Mouse (Mus musculus): ENCODE measurements around the gene Grb10. TPM values are rescaled to one million over a fixed set of nuclear protein-coding genes. Genes with fewer than 3 reads are reported as not detected.
A peak's percentile ranks its signal among the peaks of the same experiment; 100 is the strongest.

The Grb10 gene
- polyA plus RNA-seq, 1 experiment from 2014 or later: 352 TPM

DNA sequence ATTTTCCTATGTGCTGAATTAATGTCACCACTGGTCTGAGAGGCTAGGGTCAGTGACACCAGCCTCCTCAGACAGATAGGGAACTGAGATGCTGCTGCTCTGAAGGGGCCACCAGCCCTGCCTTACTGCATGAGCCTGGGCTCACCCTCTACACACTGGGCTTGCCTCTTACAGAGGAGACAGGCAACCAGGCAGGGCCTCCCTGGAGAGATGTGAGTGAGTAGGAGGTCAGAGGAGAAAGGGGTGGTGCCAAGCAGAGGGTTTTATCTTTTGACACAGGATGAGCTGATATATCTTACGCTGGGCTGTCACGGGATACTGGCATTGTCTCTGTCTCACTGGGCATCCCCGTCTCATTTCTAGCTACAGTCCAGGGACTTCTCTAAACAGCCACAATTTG is 74.9 kb downstream of the Grb10 start:
- WGBS: 62% methylated on average over 3 of the region's 3 CpGs
- ATAC-seq (ENCODE audit: low FRiP score, low read depth): no peak
- no peaks in the 10 kb centered on the region for H3K9me3 ChIP-seq
- H3K4me3 ChIP-seq: no peak overlapping the region
- peak overlapping the region; percentile 50; the same call in 1 of the 2 replicates for H3K27ac ChIP-seq (replicated peaks)
- peaks cover 7% of the 10 kb centered on the region for H3K4me1 ChIP-seq
- peaks cover 8% of the 10 kb centered on the region; the same call in 1 of the 2 replicates for H3K36me3 ChIP-seq
- no peak overlapping the region for H3K9ac ChIP-seq (replicated peaks)
- no peaks in the 10 kb centered on the region for H3K27me3 ChIP-seq
- no peak overlapping the region for H3K4me2 ChIP-seq (replicated peaks)

GRCm38 (mm10) chr11:11963065-11963464 is 75.4 kb downstream of the Grb10 start:
- Histone ChIP-seq H3K9me3 (no peaks in the 10 kb centered on the region), H3K4me2 (replicated peaks) (no peak overlapping the region), H3K4me1 (peaks cover 7% of the 10 kb centered on the region), H3K4me3 (no peak overlapping the region), H3K27me3 (no peaks in the 10 kb centered on the region), H3K27ac (replicated peaks) (no peak overlapping the region), H3K36me3 (peaks cover 8% of the 10 kb centered on the region; the same call in 1 of the 2 replicates), H3K9ac (replicated peaks) (no peak overlapping the region)
- no peak for ATAC-seq (ENCODE audit: low FRiP score, low read depth)
- WGBS: 84% methylated on average over 2 of the region's 2 CpGs

DNA sequence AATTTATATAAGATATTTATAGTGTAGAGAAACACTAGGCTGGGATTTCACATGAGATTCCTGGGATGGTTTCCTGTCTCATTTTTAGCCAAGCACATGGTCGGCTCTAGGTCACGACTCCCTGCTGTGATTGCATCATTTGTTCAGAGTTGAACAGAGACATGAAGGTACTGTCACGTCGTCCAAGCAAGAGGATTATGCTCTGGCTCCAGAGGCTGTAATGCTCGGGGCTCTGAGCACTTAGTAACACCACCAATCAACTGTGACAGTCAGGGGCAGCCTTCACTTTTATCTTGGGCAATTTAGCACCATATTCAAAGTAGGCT is 75.9 kb downstream of the Grb10 start:
- peaks cover 7% of the 10 kb centered on the region for H3K4me1 ChIP-seq
- ATAC-seq (ENCODE audit: low FRiP score, low read depth): 0 out of 2 replicates have a peak, but pooled peaks have one; percentile 53
- H3K9ac ChIP-seq (replicated peaks): no peak overlapping the region
- 12% methylated on average over 5 of the region's 5 CpGs for WGBS
- H3K4me3 ChIP-seq: no peak overlapping the region
- no peak overlapping the region for H3K27ac ChIP-seq (replicated peaks)
- H3K27me3 ChIP-seq: no peaks in the 10 kb centered on the region
- H3K4me2 ChIP-seq (replicated peaks): no peak overlapping the region
- peaks cover 8% of the 10 kb centered on the region; the same call in 1 of the 2 replicates for H3K36me3 ChIP-seq
- H3K9me3 ChIP-seq: no peaks in the 10 kb centered on the region

GRCm38 (mm10) chr11:11961917-11962628 is 76.4 kb downstream of the Grb10 start:
- no peak for ATAC-seq (ENCODE audit: low FRiP score, low read depth)
- H3K36me3 ChIP-seq: peaks cover 8% of the 10 kb centered on the region; the same call in 1 of the 2 replicates
- WGBS: 85% methylated on average over 5 of the region's 5 CpGs
- no peaks in the 10 kb centered on the region for H3K27me3 ChIP-seq
- H3K4me1 ChIP-seq: peaks cover 7% of the 10 kb centered on the region
- H3K4me3 ChIP-seq: no peak overlapping the region
- H3K27ac ChIP-seq (replicated peaks): peak overlapping the region; percentile 42; the same call in 1 of the 2 replicates
- H3K9ac ChIP-seq (replicated peaks): no peak overlapping the region
- H3K9me3 ChIP-seq: no peaks in the 10 kb centered on the region
- H3K4me2 ChIP-seq (replicated peaks): no peak overlapping the region

- H3K27me3 ChIP-seq: no peaks in the 10 kb centered on the region
- no peak overlapping the region for H3K4me2 ChIP-seq (replicated peaks)
- WGBS: 43% methylated on average over 5 of the region's 5 CpGs
- no peak for ATAC-seq (ENCODE audit: low FRiP score, low read depth)
- H3K9me3 ChIP-seq: no peaks in the 10 kb centered on the region
- H3K36me3 ChIP-seq: peaks cover 4% of the 10 kb centered on the region; the same call in 1 of the 2 replicates
- no peak overlapping the region for H3K4me3 ChIP-seq
- peaks cover 7% of the 10 kb centered on the region for H3K4me1 ChIP-seq
- H3K9ac ChIP-seq (replicated peaks): no peak overlapping the region
- no peak overlapping the region for H3K27ac ChIP-seq (replicated peaks)
These were observed 77.6 kb downstream of the Grb10 start for GRCm38 (mm10) chr11:11960858-11961257.

DNA sequence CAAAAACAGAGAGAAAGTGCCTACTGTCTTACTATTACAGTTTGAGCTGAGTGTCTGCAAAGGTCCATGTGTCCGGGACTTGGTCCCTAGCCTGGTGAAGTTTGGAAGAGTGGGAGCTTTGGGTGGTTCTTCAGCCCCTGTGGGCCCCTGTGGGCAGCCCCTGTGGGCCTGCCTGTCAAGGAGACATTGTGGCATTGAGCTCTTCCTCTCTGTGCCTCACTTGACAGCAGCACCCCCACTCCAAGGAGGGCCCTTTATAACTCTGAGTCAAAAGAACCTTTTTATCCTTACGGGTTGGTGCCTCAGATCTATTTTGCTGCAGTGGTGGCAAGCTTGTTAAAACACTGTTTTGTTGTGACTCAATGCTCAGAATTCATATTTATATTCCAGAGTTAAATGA is 78.3 kb downstream of the Grb10 start:
- Histone ChIP-seq H3K4me1 (peaks cover 12% of the 10 kb centered on the region), H3K4me3 (no peak overlapping the region), H3K36me3 (peaks cover 4% of the 10 kb centered on the region; the same call in 1 of the 2 replicates), H3K27me3 (no peaks in the 10 kb centered on the region), H3K9me3 (no peaks in the 10 kb centered on the region), H3K27ac (replicated peaks) (no peak overlapping the region), H3K9ac (replicated peaks) (no peak overlapping the region), H3K4me2 (replicated peaks) (no peak overlapping the region)
- WGBS: 71% methylated on average over 2 of the region's 2 CpGs
- ATAC-seq (ENCODE audit: low FRiP score, low read depth): no peak

- Histone ChIP-seq H3K36me3 (0 out of 2 replicates have a peak, but pooled peaks cover 7% of the 10 kb centered on the region), H3K9ac (replicated peaks) (no peak overlapping the region), H3K4me1 (peaks cover 11% of the 10 kb centered on the region), H3K27ac (replicated peaks) (no peak overlapping the region), H3K4me2 (replicated peaks) (no peak overlapping the region), H3K27me3 (no peaks in the 10 kb centered on the region), H3K9me3 (no peaks in the 10 kb centered on the region), H3K4me3 (no peak overlapping the region)
- no peak for ATAC-seq (ENCODE audit: low FRiP score, low read depth)
- 94% methylated on average over 2 of the region's 2 CpGs for WGBS
These were observed 80.0 kb downstream of the Grb10 start for GRCm38 (mm10) chr11:11958479-11958878.

DNA sequence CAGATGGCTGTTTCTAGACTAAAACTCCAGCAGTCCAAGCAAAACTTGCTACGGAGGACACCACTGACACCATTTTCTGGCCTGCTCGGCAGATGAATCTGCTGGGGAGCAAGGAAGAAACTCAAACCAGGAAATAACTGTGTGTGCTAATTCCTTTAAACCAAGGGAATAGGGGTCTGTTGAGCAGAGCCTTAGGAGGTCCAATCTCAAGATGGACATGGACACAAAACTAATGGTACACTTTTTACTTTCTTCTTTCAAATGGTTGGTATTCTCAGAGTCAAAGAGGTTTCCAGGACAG is 80.5 kb downstream of the Grb10 start:
- Histone ChIP-seq H3K9me3 (no peaks in the 10 kb centered on the region), H3K27ac (replicated peaks) (no peak overlapping the region), H3K4me2 (replicated peaks) (no peak overlapping the region), H3K4me3 (no peak overlapping the region), H3K36me3 (0 out of 2 replicates have a peak, but pooled peaks cover 9% of the 10 kb centered on the region), H3K4me1 (peaks cover 7% of the 10 kb centered on the region), H3K9ac (replicated peaks) (no peak overlapping the region), H3K27me3 (no peaks in the 10 kb centered on the region)
- 90% methylated on average over 2 of the region's 2 CpGs for WGBS
- no peak for ATAC-seq (ENCODE audit: low FRiP score, low read depth)

DNA sequence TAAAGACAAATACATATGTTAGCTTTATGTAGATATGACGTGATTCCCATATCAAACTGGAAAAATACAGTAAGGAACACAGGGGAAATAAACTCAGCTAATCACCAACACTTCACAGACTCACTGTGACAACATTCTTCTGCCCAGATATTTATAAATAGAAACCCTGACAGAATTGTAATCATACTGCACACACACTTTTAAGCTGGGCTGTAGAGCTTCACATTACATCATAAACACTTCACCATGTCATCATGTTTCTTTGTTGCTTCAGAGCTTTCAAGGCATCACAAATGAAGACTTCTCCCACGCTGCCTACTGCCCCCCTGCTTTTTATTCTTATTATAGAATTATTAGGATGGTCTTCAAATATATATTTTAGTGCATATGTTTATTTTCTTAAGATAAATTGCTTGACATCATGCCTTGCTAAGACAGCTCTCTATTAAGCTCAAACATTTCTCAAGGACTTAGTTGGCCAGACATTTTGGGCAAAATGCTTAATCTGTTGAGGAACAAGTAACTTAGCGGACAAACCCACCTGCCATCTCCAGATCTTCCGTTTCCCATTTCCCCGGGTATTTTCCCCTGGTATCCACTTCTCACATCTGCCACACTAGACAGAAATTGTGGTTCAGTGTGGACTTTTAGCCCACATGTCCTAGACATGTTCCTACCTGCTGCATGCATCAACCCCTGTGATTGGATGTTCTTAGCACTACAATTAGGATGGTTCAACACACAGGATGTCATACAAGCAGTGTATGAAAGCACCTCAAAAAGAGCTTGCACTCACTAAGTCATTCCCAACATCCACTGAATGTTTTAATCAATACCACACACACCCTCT is 81.0 kb downstream of the Grb10 start:
- Histone ChIP-seq H3K27me3 (no peaks in the 10 kb centered on the region), H3K27ac (replicated peaks) (no peak overlapping the region), H3K4me1 (peaks cover 6% of the 10 kb centered on the region), H3K9ac (replicated peaks) (no peak overlapping the region), H3K36me3 (0 out of 2 replicates have a peak, but pooled peaks cover 9% of the 10 kb centered on the region), H3K9me3 (no peaks in the 10 kb centered on the region), H3K4me2 (replicated peaks) (no peak overlapping the region), H3K4me3 (no peak overlapping the region)
- ATAC-seq (ENCODE audit: low FRiP score, low read depth): no peak
- WGBS: 95% methylated on average over 5 of the region's 5 CpGs

DNA sequence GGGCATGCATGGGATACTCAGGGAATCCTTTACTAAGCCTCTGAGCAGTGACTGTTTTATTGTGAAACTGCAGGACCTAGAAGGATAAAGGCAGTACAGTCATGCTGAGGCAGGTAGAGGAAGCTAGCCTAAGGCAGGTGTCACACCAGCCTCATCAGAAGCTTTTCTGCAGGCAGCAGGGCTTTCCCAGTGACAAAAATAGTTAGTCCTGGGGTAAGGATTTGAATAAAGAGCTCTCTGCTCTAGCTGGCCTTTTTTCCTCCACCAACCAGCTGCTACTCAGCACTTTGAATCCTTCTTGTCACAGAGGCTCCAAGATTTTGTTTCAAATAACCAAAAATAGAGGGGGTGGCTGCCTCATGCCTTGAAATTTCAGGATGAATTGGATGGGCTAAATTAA is 82.7 kb downstream of the Grb10 start:
- Histone ChIP-seq H3K27ac (replicated peaks) (no peak overlapping the region; the same call in 1 of the 2 replicates), H3K36me3 (peaks cover 16% of the 10 kb centered on the region; the same call in 1 of the 2 replicates)

GRCm38 (mm10) chr11:11954606-11955005 is 83.9 kb downstream of the Grb10 start:
- Histone ChIP-seq H3K4me2 (replicated peaks) (no peak overlapping the region), H3K9ac (replicated peaks) (no peak overlapping the region), H3K27me3 (no peaks in the 10 kb centered on the region), H3K27ac (replicated peaks) (no peak overlapping the region), H3K4me3 (no peak overlapping the region), H3K36me3 (peaks cover 20% of the 10 kb centered on the region; the same call in 1 of the 2 replicates), H3K4me1 (peaks cover 6% of the 10 kb centered on the region), H3K9me3 (no peaks in the 10 kb centered on the region)
- WGBS: 94% methylated on average over 6 of the region's 6 CpGs
- ATAC-seq (ENCODE audit: low FRiP score, low read depth): no peak

More for the DNA sequence above, 82.7 kb downstream of the Grb10 start:
- no peak overlapping the region for H3K9ac ChIP-seq (replicated peaks)
- no peak overlapping the region for H3K4me3 ChIP-seq
- ATAC-seq (ENCODE audit: low FRiP score, low read depth): no peak
- H3K27me3 ChIP-seq: no peaks in the 10 kb centered on the region
- H3K4me1 ChIP-seq: peaks cover 6% of the 10 kb centered on the region
- no peaks in the 10 kb centered on the region for H3K9me3 ChIP-seq
- H3K4me2 ChIP-seq (replicated peaks): no peak overlapping the region

DNA sequence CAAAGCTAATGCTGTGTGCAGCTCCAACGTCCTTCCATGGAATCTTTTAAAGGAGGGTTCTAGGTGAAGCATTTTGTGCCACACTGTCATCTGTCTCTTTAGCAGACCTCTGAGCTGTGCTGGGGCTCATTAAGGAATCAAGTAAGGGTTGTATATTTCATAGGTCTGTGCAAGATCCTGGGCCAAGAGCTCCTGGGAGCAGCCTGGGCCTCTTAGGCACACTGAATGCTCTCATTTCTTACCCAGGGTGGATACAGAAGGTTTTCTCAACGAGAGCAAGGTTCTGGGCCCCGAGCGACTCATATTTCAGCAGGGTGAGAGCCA is 84.4 kb downstream of the Grb10 start:
- Histone ChIP-seq H3K4me1 (peaks cover 6% of the 10 kb centered on the region), H3K4me2 (replicated peaks) (no peak overlapping the region), H3K9me3 (no peaks in the 10 kb centered on the region), H3K27ac (replicated peaks) (no peak overlapping the region), H3K4me3 (no peak overlapping the region), H3K9ac (replicated peaks) (no peak overlapping the region), H3K36me3 (peaks cover 20% of the 10 kb centered on the region; the same call in 1 of the 2 replicates), H3K27me3 (no peaks in the 10 kb centered on the region)
- WGBS: 87% methylated on average over 4 of the region's 4 CpGs
- no peak for ATAC-seq (ENCODE audit: low FRiP score, low read depth)
